Mouse (Mus musculus) cerebellum, postnatal 10 days (tissue): ENCODE data around the gene Phgr1.
A peak's percentile ranks its signal among the peaks of the same experiment; 100 is the strongest.

ENCODE experiments used
- DNase-seq, 2 experiments: peaks; one replicate each; pipeline ENCODE4 v3.0.0; 2021; ENCODE audit warnings: mixed read lengths in 2 of 2

Gene Phgr1

GRCm38 (mm10) chr2:118772158-118772874, at the start of gene Phgr1:
Gene Phgr1, plus strand, starts transcription at chr2:118772769.
- DNase-seq, result no peak

- peak in 1 of 2 experiments; percentile 41 for DNase-seq
Measured at GRCm38 (mm10) chr2:118723693-118724486, 48.7 kb upstream of the Phgr1 start.

GRCm38 (mm10) chr2:118725511-118725910, 47.1 kb upstream of the Phgr1 start:
- no peak for DNase-seq

- DNase-seq, result no peak
Measured at GRCm38 (mm10) chr2:118726873-118727272, 45.7 kb upstream of the Phgr1 start.

- DNase-seq, result no peak
Measured at GRCm38 (mm10) chr2:118727911-118728310, 44.7 kb upstream of the Phgr1 start.

- no peak for DNase-seq
Measured at GRCm38 (mm10) chr2:118728337-118728736, 44.2 kb upstream of the Phgr1 start, which contains the start of gene Plcb2. Gene Plcb2, minus strand, starts transcription at chr2:118728438.

GRCm38 (mm10) chr2:118729194-118729593, 43.4 kb upstream of the Phgr1 start:
- no peak for DNase-seq

GRCm38 (mm10) chr2:118729816-118730621, 42.5 kb upstream of the Phgr1 start:
- DNase-seq, result no peak

GRCm38 (mm10) chr2:118730622-118730915, 42.0 kb upstream of the Phgr1 start:
- peak; percentile 70 to 77 for DNase-seq

GRCm38 (mm10) chr2:118731981-118732380, 40.6 kb upstream of the Phgr1 start:
- DNase-seq, result no peak

- peak; percentile 78 to 80 for DNase-seq
Measured at GRCm38 (mm10) chr2:118733341-118733740, 39.2 kb upstream of the Phgr1 start.

- no peak for DNase-seq
Measured at GRCm38 (mm10) chr2:118740341-118740740, 32.2 kb upstream of the Phgr1 start.

- peak in 1 of 2 experiments; percentile 1 for DNase-seq
Measured at GRCm38 (mm10) chr2:118741183-118741582, 31.4 kb upstream of the Phgr1 start.

- DNase-seq, result peak; percentile 65 to 73
Measured at GRCm38 (mm10) chr2:118743261-118743943, 29.2 kb upstream of the Phgr1 start.

GRCm38 (mm10) chr2:118744621-118745020, 27.9 kb upstream of the Phgr1 start:
- no peak for DNase-seq

GRCm38 (mm10) chr2:118745232-118745884, 27.2 kb upstream of the Phgr1 start, which contains the start of gene Inafm2:
Gene Inafm2, plus strand, starts transcription at chr2:118745758.
- DNase-seq, result peak; percentile 91 to 95

GRCm38 (mm10) chr2:118745915-118746901, 26.4 kb upstream of the Phgr1 start:
- peak; percentile 69 to 74 for DNase-seq

GRCm38 (mm10) chr2:118747301-118747960, 25.1 kb upstream of the Phgr1 start:
- DNase-seq, result peak; percentile 74 to 77

GRCm38 (mm10) chr2:118749341-118749884, 23.2 kb upstream of the Phgr1 start:
- no peak for DNase-seq

- DNase-seq, result no peak
Measured at GRCm38 (mm10) chr2:118750476-118750875, 22.1 kb upstream of the Phgr1 start.
